Mouse (Mus musculus) heart, adult 2 months (tissue): ENCODE data around the gene Tmem259. TPM values are rescaled to one million over a fixed set of nuclear protein-coding genes. Genes with fewer than 3 reads are reported as not detected.
"Not testable (repeated sequence)": the region's sequence is repeated elsewhere in the genome, so short reads cannot be mapped to it uniquely, and the experiment has no call there.

ENCODE experiments used
- DNase-seq, 2 experiments: peaks; one replicate each; pipeline ENCODE4 v3.0.0; 2021
- H3K27ac ChIP-seq: fragments of 200-600 bp; 2 replicates; pipeline ENCODE4 v1.8.1; 2022
- H3K27me3 ChIP-seq: fragments of 200-500 bp; 2 replicates; pipeline ENCODE4 v1.6.1; 2012; ENCODE audit warnings: mild to moderate bottlenecking, low read length, inconsistent platforms, mixed read lengths; ENCODE audit not compliant: control insufficient read depth, insufficient read depth
- H3K36me3 ChIP-seq: fragments of 200-500 bp; 2 replicates; pipeline ENCODE4 v1.6.1; 2012; ENCODE audit warnings: low read length, inconsistent platforms; ENCODE audit not compliant: control insufficient read depth, insufficient read depth
- H3K4me1 ChIP-seq: fragments of 200-500 bp; 2 replicates; pipeline ENCODE4 v1.6.1; 2011; ENCODE audit warnings: low read length; ENCODE audit not compliant: control insufficient read depth, insufficient read depth
- H3K4me3 ChIP-seq: fragments of 200-600 bp; 2 replicates; pipeline ENCODE4 v1.8.1; 2022
- H3K79me2 ChIP-seq: fragments of 200-500 bp; replicated peaks from 2 replicates; pipeline ENCODE4 v1.6.1; 2012; ENCODE audit warnings: mild to moderate bottlenecking, inconsistent platforms, low read length, moderate library complexity, mixed read lengths; ENCODE audit not compliant: control insufficient read depth, insufficient read depth
- H3K9ac ChIP-seq: fragments of 200-500 bp; 2 replicates; pipeline ENCODE4 v1.6.1; 2012; ENCODE audit warnings: low read depth, mild to moderate bottlenecking, control low read depth, inconsistent platforms, low read length, mixed read lengths
- CTCF ChIP-seq: fragments of 200-600 bp; IDR thresholded peaks from 2 replicates; pipeline ENCODE4 v1.8.1; 2022; ENCODE audit warnings: antibody characterized with exemption, mild to moderate bottlenecking, moderate library complexity
- EP300 ChIP-seq: fragments of 200-500 bp; IDR thresholded peaks from 2 replicates; pipeline ENCODE4 v1.6.1; 2011; ENCODE audit warnings: low read depth, low read length, control low read depth; ENCODE audit not compliant: insufficient read depth
- POLR2A ChIP-seq: fragments of 200-500 bp; IDR thresholded peaks from 2 replicates; pipeline ENCODE4 v1.6.1; 2011; ENCODE audit warnings: mild to moderate bottlenecking, low read depth, low read length, control low read depth; ENCODE audit not compliant: insufficient read depth
- WGBS: fragments of 180-500 bp; shearing (Covaris S2); methylation state at CpG from one replicate; pipeline ENCODE4 v1.1.7; 2018; 5-methylcytosine and 5-hydroxymethylcytosine counted together
- intact Hi-C: fragments of 180-260 bp; cut with DNase I; formaldehyde crosslinking; loops from one replicate; pipeline ENCODE4 v1.15.1; 2025
- polyA plus RNA-seq: library from polyadenylated mRNA; depleted of rRNA; stranded (reverse); fragments of >200 nt; gene quantifications from 2 replicates; pipeline ENCODE4 v1.2.3, GENCODE M21; 2012
- total RNA-seq, 2 experiments: library from RNA; stranded (reverse); gene quantifications; 2 replicates each; pipeline ENCODE4 v1.2.3; 2021

The Tmem259 gene
- total and polyA plus RNA-seq, 3 experiments: 109 to 220 (median 124) TPM

DNA sequence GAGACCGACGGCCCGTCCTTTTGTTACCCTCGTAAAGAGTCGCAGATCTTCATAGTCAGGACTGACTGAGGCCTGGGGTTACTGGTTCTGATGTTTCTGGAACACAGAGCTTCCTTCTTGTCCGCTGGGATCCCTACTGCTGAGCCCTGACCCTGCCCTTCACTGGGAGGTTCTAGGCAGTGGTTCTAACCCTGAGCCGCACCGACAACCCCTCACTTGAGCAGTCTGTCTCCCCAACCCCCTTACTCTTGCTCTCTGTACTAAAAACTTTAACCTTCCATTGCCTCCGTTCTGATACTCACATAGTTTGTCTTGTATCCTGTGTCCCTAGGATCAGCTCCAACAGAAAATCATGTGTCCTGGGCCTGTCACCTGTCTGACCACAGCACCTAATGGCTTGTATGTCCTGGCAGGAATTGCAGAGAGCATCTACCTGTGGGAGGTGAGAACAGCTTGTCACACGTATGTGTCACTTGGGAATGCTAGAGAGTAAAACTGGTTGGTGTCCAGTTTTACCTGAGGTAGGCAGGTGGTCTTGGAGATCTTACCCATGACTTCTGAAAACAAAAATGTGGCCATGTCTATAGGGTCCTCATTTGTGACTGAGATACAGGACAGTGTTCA, 23.3 kb downstream of the Tmem259 start:
- H3K4me3 ChIP-seq: peak overlapping the region; percentile 95
- TF ChIP-seq CTCF (no peak), EP300 (no peak), POLR2A (no peak)
- DNase-seq: no peak
- H3K4me1 ChIP-seq: peaks cover 5% of the 10 kb centered on the region; the same call in 1 of the 2 replicates
- 13% methylated on average over 10 of the region's 10 CpGs for WGBS
- no peaks in the 10 kb centered on the region for H3K36me3 ChIP-seq
- peak overlapping the region; percentile 72 for H3K9ac ChIP-seq
- no peaks in the 10 kb centered on the region for H3K27me3 ChIP-seq
- intact Hi-C loops: loop anchor here (1.0 to 2.0 kb wide), 2 partner anchors 23 to 180 kb away; partner anchors contain the start of gene Cbarp
- no peak overlapping the region; the same call in 1 of the 2 replicates for H3K27ac ChIP-seq
- H3K79me2 ChIP-seq: no peaks in the 10 kb centered on the region

GRCm38 (mm10) chr10:79959847-79960601, 24.1 kb downstream of the Tmem259 start, which contains the start of gene Wdr18:
TSS of gene Wdr18 (plus strand) at chr10:79960152.
- WGBS: under 1% methylated on average over 61 of the region's 61 CpGs
- intact Hi-C loops: loop anchor here (1.0 to 2.0 kb wide), 3 partner anchors 23 to 181 kb away; partner anchors contain the start of gene Cbarp
- Histone ChIP-seq H3K27ac (peak within 1 kb of the TSS; percentile 78), H3K27me3 (no peaks in the 10 kb centered on the region), H3K36me3 (no peaks in the 10 kb centered on the region), H3K4me1 (peaks cover 5% of the 10 kb centered on the region; the same call in 1 of the 2 replicates), H3K4me3 (peak within 1 kb of the TSS; percentile 95), H3K79me2 (no peaks in the 10 kb centered on the region), H3K9ac (peak within 1 kb of the TSS; percentile 72)
- peak; percentile 91 for TF ChIP-seq CTCF
- peak; percentile 70 for TF ChIP-seq POLR2A
- peak; percentile 74; the same call in 1 of the 2 replicates for TF ChIP-seq EP300
- peak; percentile 98 to 99 for DNase-seq

- DNase-seq: peak in 1 of 2 experiments; percentile 46
- H3K4me3 ChIP-seq: peak overlapping the region; percentile 27; the same call in 1 of the 2 replicates
- not testable (repeated sequence) for H3K27me3 ChIP-seq, H3K4me1 ChIP-seq, H3K36me3 ChIP-seq, H3K9ac ChIP-seq, H3K79me2 ChIP-seq
- intact Hi-C loops: loop anchor here (2.0 kb wide), 1 partner anchor 67 kb away; no protein-coding TSS in a partner anchor
- peak overlapping the region; percentile 78 for H3K27ac ChIP-seq
- WGBS: 28% methylated on average over 10 of the region's 10 CpGs
Measured at GRCm38 (mm10) chr10:79959412-79959811, 24.7 kb downstream of the Tmem259 start.

DNA sequence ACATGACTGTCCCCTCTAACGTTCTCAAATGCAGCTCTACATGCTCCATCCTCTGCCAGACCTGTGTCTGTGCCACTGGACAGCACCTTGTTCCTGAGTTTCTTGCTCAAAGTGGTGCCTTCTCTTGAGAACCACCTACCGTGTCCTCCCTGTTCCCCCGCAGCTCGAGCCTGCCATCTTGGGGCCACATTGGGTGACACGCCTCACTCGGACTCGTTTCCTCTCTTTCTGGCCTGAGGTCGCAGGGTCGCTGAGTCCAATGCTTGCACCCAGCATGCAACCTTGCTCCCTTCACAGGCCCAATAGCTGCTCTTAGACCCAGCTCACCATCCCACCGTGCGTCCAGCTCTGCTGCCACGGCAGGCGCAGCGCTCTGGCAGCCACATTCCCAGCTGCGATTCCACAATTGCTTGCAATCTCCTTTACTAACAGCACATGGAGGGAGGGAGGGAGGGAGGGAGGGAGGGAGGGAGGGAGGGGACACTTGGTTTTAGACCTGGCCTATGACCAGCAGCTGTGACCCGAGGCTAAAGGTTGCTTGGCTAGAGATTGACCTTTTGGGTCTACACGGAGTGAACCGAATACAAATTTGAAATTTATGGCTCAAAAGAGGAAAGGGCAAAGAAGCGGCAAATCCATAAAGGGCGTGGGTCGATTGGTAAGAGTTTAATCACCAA, 25.9 kb downstream of the Tmem259 start:
- Histone ChIP-seq H3K27ac (no peak overlapping the region), H3K9ac (no peak overlapping the region), H3K79me2 (no peaks in the 10 kb centered on the region), H3K4me1 (peaks cover 5% of the 10 kb centered on the region; the same call in 1 of the 2 replicates), H3K27me3 (no peaks in the 10 kb centered on the region), H3K36me3 (no peaks in the 10 kb centered on the region), H3K4me3 (no peak overlapping the region)
- intact Hi-C loops: loop anchor here (1.0 to 2.0 kb wide), 2 partner anchors 33 to 65 kb away; no protein-coding TSS in a partner anchor
- DNase-seq: peak; percentile 85 to 88
- TF ChIP-seq CTCF (peak; percentile 97), POLR2A (no peak), EP300 (peak; percentile 92)
- 19% methylated on average over 21 of the region's 21 CpGs for WGBS

GRCm38 (mm10) chr10:79956643-79957154, 27.4 kb downstream of the Tmem259 start:
- Histone ChIP-seq H3K9ac (no peak overlapping the region), H3K4me3 (no peak overlapping the region), H3K4me1 (peaks cover 5% of the 10 kb centered on the region; the same call in 1 of the 2 replicates), H3K27me3 (no peaks in the 10 kb centered on the region), H3K79me2 (no peaks in the 10 kb centered on the region), H3K27ac (no peak overlapping the region), H3K36me3 (no peaks in the 10 kb centered on the region)
- WGBS: 61% methylated on average over 4 of the region's 4 CpGs
- no peak for TF ChIP-seq CTCF
- no peak for TF ChIP-seq POLR2A
- TF ChIP-seq EP300: no peak
- no peak for DNase-seq
- intact Hi-C loops: loop anchor here (1.0 kb wide), 1 partner anchor 121 kb away; no protein-coding TSS in a partner anchor
